Mouse (Mus musculus): Measurements from ENCODE around the gene Abcg5. TPM values are rescaled to one million over a fixed set of nuclear protein-coding genes. Genes with fewer than 3 reads are reported as not detected.

Abcg5 gene
- polyA plus RNA-seq (2016; fragmentation: Nextera tagmentation; extraction: Ambion mirVana): 2.8 and 4.2 TPM in 2 replicates

GRCm38 (mm10) chr17:84682734-84683717, at the start of gene Abcg5:
Abcg5 (minus strand) TSS chr17:84683011.
- no peak within 1 kb of the TSS for H3K4me3 ChIP-seq (replicated peaks)
- H3K27me3 ChIP-seq: no peaks in the 10 kb centered on the region
- H3K36me3 ChIP-seq (replicated peaks): no peaks in the 10 kb centered on the region
- no peak within 1 kb of the TSS for H3K9ac ChIP-seq
- H3K9me3 ChIP-seq: no peaks in the 10 kb centered on the region
- no peak within 1 kb of the TSS for H3K4me2 ChIP-seq
- no peaks in the 10 kb centered on the region for H3K4me1 ChIP-seq
- 84% methylated on average over 18 of the region's 18 CpGs for WGBS
- H3K27ac ChIP-seq: no peak within 1 kb of the TSS
- no peak for ATAC-seq (ENCODE audit: low FRiP score)

- peaks cover 28% of the 10 kb centered on the region for H3K36me3 ChIP-seq (replicated peaks)
- H3K4me1 ChIP-seq: no peaks in the 10 kb centered on the region
- H3K9ac ChIP-seq: no peak overlapping the region
- no peak overlapping the region for H3K4me3 ChIP-seq (replicated peaks)
- WGBS: 96% methylated on average over 8 of the region's 8 CpGs
- no peak overlapping the region for H3K4me2 ChIP-seq
- H3K27me3 ChIP-seq: no peaks in the 10 kb centered on the region
- H3K27ac ChIP-seq: no peak overlapping the region
- H3K9me3 ChIP-seq: no peaks in the 10 kb centered on the region
- ATAC-seq (ENCODE audit: low FRiP score): no peak
Measured at GRCm38 (mm10) chr17:84732612-84733011, 49.8 kb upstream of the Abcg5 start.

- Histone ChIP-seq H3K4me2 (no peak overlapping the region), H3K27ac (no peak overlapping the region), H3K9me3 (no peaks in the 10 kb centered on the region), H3K27me3 (no peaks in the 10 kb centered on the region), H3K36me3 (replicated peaks) (peaks cover 29% of the 10 kb centered on the region), H3K9ac (no peak overlapping the region), H3K4me1 (no peaks in the 10 kb centered on the region), H3K4me3 (replicated peaks) (no peak overlapping the region)
- ATAC-seq (ENCODE audit: low FRiP score): no peak
- WGBS: 94% methylated on average over 12 of the region's 12 CpGs
Measured at GRCm38 (mm10) chr17:84731361-84731760, 48.5 kb upstream of the Abcg5 start.

DNA sequence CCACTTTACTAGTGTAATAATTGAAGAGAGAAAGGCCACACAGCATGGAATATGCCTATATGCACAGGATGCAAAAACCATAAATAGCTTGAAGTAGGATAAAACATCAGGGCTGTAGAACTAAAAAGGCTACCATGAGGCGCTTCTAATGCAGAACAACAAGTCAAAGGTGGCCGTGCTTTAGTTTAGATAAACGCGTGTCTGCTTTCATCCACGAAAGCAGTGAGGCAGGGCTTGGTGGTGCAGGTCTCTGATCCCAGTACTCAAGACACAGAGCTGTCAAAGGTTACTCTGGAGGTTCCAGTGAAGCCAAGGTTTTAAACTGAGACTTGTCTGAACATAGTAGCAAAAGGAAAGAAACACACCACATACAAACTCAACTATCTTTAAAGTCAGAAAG, 46.3 kb upstream of the Abcg5 start:
- peaks cover 43% of the 10 kb centered on the region for H3K36me3 ChIP-seq (replicated peaks)
- no peak overlapping the region for H3K4me3 ChIP-seq (replicated peaks)

DNA sequence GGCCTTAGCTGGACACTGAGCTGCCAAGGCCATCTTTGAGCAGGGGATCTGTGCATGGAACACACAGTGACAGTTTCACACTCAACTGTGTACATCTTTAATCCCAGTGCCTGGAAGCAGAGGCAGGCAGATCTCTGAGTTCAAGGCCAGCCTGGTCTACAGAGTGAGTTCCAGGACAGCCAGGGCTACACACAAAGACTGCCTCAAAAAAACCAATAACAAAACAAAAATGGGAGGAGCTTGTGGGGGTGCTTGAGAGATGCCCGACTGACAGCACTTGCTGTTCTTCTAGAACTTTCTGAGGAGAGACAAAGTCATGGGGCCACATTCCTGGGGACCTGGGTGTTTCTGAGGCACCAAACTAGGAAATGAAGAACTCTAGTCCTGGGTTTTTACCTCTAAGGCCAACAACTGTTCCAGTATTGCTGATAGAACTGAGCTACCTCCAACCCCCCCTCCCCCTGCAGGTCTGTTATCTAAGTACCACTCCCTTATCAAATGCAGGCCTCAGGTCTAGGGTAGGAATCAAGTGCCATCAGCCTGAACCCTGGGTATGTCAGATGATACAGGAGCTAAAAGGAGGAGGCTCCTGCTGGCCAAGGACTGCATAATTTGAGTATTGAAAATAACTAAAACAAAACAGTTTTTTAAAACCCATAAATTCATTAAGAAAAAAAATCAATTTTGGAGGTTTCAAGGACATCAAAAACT, 45.5 kb upstream of the Abcg5 start:
- peaks cover 43% of the 10 kb centered on the region for H3K36me3 ChIP-seq (replicated peaks)
- no peak for ATAC-seq (ENCODE audit: low FRiP score)

More for the DNA sequence above, 46.3 kb upstream of the Abcg5 start:
- ATAC-seq (ENCODE audit: low FRiP score): no peak
- Histone ChIP-seq H3K27me3 (no peaks in the 10 kb centered on the region), H3K4me1 (no peaks in the 10 kb centered on the region), H3K27ac (no peak overlapping the region), H3K9me3 (no peaks in the 10 kb centered on the region), H3K9ac (no peak overlapping the region), H3K4me2 (no peak overlapping the region)
- 91% methylated on average over 5 of the region's 5 CpGs for WGBS

DNA sequence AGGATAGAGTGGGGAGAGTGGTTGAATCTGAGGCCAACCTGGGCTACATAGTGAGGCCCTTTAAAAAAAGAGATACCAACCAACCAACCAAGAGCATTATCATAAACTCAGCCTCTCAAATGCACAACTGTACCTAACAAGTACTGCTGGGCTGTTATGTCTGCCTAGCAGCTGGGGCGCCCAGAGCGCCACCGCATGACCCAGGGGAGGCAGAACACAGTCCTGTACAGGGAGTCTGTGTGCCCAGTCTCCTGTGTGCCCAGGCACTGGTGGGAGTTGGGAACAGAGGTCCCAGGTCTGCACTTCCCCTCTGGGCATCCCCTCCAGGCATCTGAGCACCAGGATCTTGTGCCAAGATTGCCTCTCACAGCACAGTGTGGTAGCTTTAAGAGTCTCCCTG, 42.4 kb upstream of the Abcg5 start:
- Histone ChIP-seq H3K27ac (no peak overlapping the region), H3K4me1 (no peaks in the 10 kb centered on the region), H3K27me3 (no peaks in the 10 kb centered on the region), H3K4me3 (replicated peaks) (no peak overlapping the region), H3K4me2 (no peak overlapping the region), H3K9me3 (no peaks in the 10 kb centered on the region), H3K36me3 (replicated peaks) (peaks cover 48% of the 10 kb centered on the region), H3K9ac (no peak overlapping the region)
- no peak for ATAC-seq (ENCODE audit: low FRiP score)
- WGBS: 98% methylated on average over 3 of the region's 3 CpGs

More for the DNA sequence above, 45.5 kb upstream of the Abcg5 start:
- H3K9ac ChIP-seq: no peak overlapping the region
- 81% methylated on average over 1 of the region's 1 CpGs for WGBS
- H3K4me2 ChIP-seq: no peak overlapping the region
- H3K4me3 ChIP-seq (replicated peaks): no peak overlapping the region
- H3K9me3 ChIP-seq: no peaks in the 10 kb centered on the region
- H3K4me1 ChIP-seq: no peaks in the 10 kb centered on the region
- H3K27me3 ChIP-seq: no peaks in the 10 kb centered on the region
- no peak overlapping the region for H3K27ac ChIP-seq

- Histone ChIP-seq H3K36me3 (replicated peaks) (peaks cover 39% of the 10 kb centered on the region), H3K4me1 (no peaks in the 10 kb centered on the region), H3K4me3 (replicated peaks) (no peak overlapping the region), H3K9ac (no peak overlapping the region), H3K9me3 (no peaks in the 10 kb centered on the region), H3K4me2 (no peak overlapping the region), H3K27me3 (no peaks in the 10 kb centered on the region), H3K27ac (no peak overlapping the region)
- ATAC-seq (ENCODE audit: low FRiP score): no peak
- 65% methylated on average over 9 of the region's 9 CpGs for WGBS
Measured at GRCm38 (mm10) chr17:84724028-84724427, 41.2 kb upstream of the Abcg5 start.

- no peak overlapping the region for H3K27ac ChIP-seq
- ATAC-seq (ENCODE audit: low FRiP score): no peak
- no peak overlapping the region for H3K9ac ChIP-seq
- peaks cover 25% of the 10 kb centered on the region for H3K4me1 ChIP-seq
- H3K36me3 ChIP-seq (replicated peaks): peaks cover 18% of the 10 kb centered on the region
- no peak overlapping the region for H3K4me2 ChIP-seq
- H3K4me3 ChIP-seq (replicated peaks): no peak overlapping the region
- H3K27me3 ChIP-seq: no peaks in the 10 kb centered on the region
- WGBS: 82% methylated on average over 3 of the region's 3 CpGs
- no peaks in the 10 kb centered on the region for H3K9me3 ChIP-seq
Measured at GRCm38 (mm10) chr17:84719105-84719504, 36.3 kb upstream of the Abcg5 start.

GRCm38 (mm10) chr17:84717416-84717815, 34.6 kb upstream of the Abcg5 start:
- Histone ChIP-seq H3K4me1 (peaks cover 31% of the 10 kb centered on the region), H3K4me3 (replicated peaks) (no peak overlapping the region), H3K9me3 (no peaks in the 10 kb centered on the region), H3K4me2 (no peak overlapping the region), H3K36me3 (replicated peaks) (peaks cover 17% of the 10 kb centered on the region), H3K27ac (peak overlapping the region; percentile 36; the same call in 1 of the 2 replicates), H3K27me3 (no peaks in the 10 kb centered on the region), H3K9ac (no peak overlapping the region)
- WGBS: 78% methylated on average over 5 of the region's 5 CpGs
- ATAC-seq (ENCODE audit: low FRiP score): no peak

DNA sequence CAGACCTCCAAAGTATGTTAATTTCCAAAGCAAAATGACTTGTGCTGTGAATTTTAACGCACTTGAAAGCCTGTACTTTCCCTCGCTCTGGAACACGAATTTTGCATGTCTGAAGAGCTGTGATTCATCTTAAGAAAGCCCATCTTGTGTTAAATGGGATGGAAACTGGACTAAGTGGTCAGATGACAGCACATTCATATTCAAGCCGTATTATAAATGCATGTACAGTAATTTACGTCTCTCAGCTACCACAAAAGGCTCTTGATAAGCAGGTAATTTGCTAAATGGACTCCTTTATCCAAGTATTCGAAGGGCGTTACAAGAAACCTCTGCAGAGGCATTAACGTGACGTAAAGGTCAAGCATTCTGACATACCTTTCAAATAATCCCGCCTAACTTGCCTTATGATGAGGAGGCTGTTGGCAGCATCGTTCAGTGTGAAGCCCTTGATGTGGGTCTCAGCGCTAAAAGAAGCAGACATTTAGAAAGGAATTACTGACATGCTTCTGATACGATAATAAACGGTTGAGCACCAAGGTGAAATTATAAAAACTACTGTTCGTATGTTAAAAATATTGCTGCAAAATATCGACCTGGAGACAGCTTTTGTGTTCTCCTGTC, 33.6 kb upstream of the Abcg5 start:
- ATAC-seq (ENCODE audit: low FRiP score): peak; percentile 48; the same call in 1 of the 2 replicates
- no peak overlapping the region for H3K4me2 ChIP-seq
- H3K27me3 ChIP-seq: no peaks in the 10 kb centered on the region
- 42% methylated on average over 16 of the region's 16 CpGs for WGBS
- no peak overlapping the region for H3K4me3 ChIP-seq (replicated peaks)
- H3K36me3 ChIP-seq (replicated peaks): peaks cover 12% of the 10 kb centered on the region
- peaks cover 31% of the 10 kb centered on the region for H3K4me1 ChIP-seq
- H3K27ac ChIP-seq: no peak overlapping the region; the same call in 1 of the 2 replicates
- H3K9me3 ChIP-seq: no peaks in the 10 kb centered on the region
- no peak overlapping the region for H3K9ac ChIP-seq

DNA sequence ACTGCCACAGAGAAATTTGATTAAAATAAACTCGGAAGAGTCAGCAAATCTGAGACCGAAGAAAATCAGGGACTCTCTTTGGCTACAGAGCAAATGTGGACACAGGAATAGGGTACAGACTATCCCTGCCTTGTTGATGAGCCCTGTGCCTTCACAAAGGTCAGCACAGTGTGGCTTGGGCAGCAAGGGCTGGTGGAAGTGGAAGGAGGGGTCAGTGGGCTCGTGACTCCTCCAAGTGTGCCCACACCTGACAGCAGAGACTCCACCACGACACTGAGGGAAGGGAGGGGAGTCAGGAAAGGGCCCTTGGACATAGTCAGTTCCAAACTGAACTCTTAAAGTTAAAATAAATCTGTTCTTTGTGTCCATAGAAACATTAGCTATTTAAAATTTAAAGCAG, 32.1 kb upstream of the Abcg5 start:
- Histone ChIP-seq H3K4me1 (peaks cover 35% of the 10 kb centered on the region), H3K36me3 (replicated peaks) (0 out of 2 replicates have a peak, but pooled peaks cover 6% of the 10 kb centered on the region), H3K9me3 (no peaks in the 10 kb centered on the region), H3K9ac (no peak overlapping the region), H3K4me2 (no peak overlapping the region), H3K27me3 (no peaks in the 10 kb centered on the region), H3K27ac (peak overlapping the region; percentile 61; the same call in 1 of the 2 replicates), H3K4me3 (replicated peaks) (no peak overlapping the region)
- ATAC-seq (ENCODE audit: low FRiP score): 0 out of 2 replicates have a peak, but pooled peaks have one; percentile 9
- 53% methylated on average over 4 of the region's 4 CpGs for WGBS
